Mouse (Mus musculus) kidney, adult 2 months (tissue): Measurements from ENCODE around the gene Srgap2. TPM values are rescaled to one million over a fixed set of nuclear protein-coding genes. Genes with fewer than 3 reads are reported as not detected.

Experiments
- DNase-seq: peaks from one replicate; pipeline ENCODE4 v3.0.0; 2021
- H3K27ac ChIP-seq: fragments of 200-500 bp; 2 replicates; pipeline ENCODE4 v1.5.1; 2012; ENCODE audit warnings: low read depth, low read length, control low read depth, inconsistent platforms; ENCODE audit not compliant: insufficient read depth
- H3K27me3 ChIP-seq: fragments of 200-500 bp; replicated peaks from 2 replicates; pipeline ENCODE4 v1.6.1; 2012; ENCODE audit warnings: mild to moderate bottlenecking, moderate library complexity, low read length, inconsistent platforms; ENCODE audit not compliant: control insufficient read depth, insufficient read depth
- H3K36me3 ChIP-seq: fragments of 200-500 bp; 2 replicates; pipeline ENCODE4 v1.6.1; 2012; ENCODE audit warnings: mild to moderate bottlenecking, moderate library complexity, low read length, inconsistent platforms; ENCODE audit not compliant: control insufficient read depth, insufficient read depth
- H3K4me1 ChIP-seq: fragments of 200-500 bp; 2 replicates; pipeline ENCODE4 v1.6.1; 2011; ENCODE audit warnings: low read length; ENCODE audit not compliant: control insufficient read depth, insufficient read depth
- H3K4me3 ChIP-seq: fragments of 200-500 bp; 2 replicates; pipeline ENCODE4 v1.5.1; 2011; ENCODE audit warnings: mild to moderate bottlenecking, low read depth, low read length, control low read depth; ENCODE audit not compliant: insufficient read depth
- CTCF ChIP-seq: fragments of 200-500 bp; conservative IDR thresholded peaks from 2 replicates; pipeline ENCODE4 v1.5.1; 2011; ENCODE audit warnings: low read depth, mild to moderate bottlenecking, control low read depth, low read length, moderate library complexity, mixed read lengths; ENCODE audit not compliant: insufficient read depth, insufficient read length
- POLR2A ChIP-seq: fragments of 200-500 bp; IDR thresholded peaks from one replicate; pipeline ENCODE4 v1.6.1; 2011; ENCODE audit warnings: low read depth, low read length, control low read depth
- WGBS: fragments of 180-500 bp; shearing (Covaris S2); methylation state at CpG from one replicate; pipeline ENCODE4 v1.1.7; 2018; 5-methylcytosine and 5-hydroxymethylcytosine counted together
- polyA plus RNA-seq: library from polyadenylated mRNA; depleted of rRNA; stranded (reverse); fragments of >200 nt; gene quantifications from 2 replicates; pipeline ENCODE4 v1.2.3, GENCODE M21; 2012

Srgap2 gene
- polyA plus RNA-seq, 1 experiment = 13.0 TPM

DNA sequence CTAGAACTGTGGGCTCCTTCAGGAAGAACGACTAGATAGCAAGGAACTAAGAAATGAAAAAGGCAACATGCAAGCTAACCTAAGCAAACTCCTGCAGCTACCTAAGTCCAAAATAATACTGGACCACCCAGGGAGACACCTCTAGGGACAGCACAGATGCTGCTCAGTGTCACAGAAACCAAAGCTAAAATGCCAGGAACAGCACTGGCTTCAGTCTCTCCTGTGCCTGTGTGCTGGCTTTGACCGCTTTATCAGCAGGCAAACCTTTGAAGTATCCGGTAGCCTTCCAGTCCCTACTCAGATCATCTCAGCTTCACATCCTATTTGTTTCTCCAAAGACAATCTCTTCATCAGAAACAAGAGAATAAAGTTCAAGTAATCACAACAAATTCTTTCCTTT lies 123.6 kb downstream of the Srgap2 start:
- 84% methylated on average over 3 of the region's 3 CpGs for WGBS
- DNase-seq = no peak
- Histone ChIP-seq H3K4me3 (no peak overlapping the region), H3K4me1 (no peaks in the 10 kb centered on the region), H3K36me3 (no peaks in the 10 kb centered on the region), H3K27me3 (no peaks in the 10 kb centered on the region), H3K27ac (no peak overlapping the region)
- TF ChIP-seq POLR2A (no peak), CTCF (no peak)

GRCm38 (mm10) chr1:131400844-131401243 lies 126.3 kb downstream of the Srgap2 start:
- H3K27ac ChIP-seq = no peak overlapping the region
- TF ChIP-seq POLR2A (no peak), CTCF (no peak)
- WGBS = 67% methylated on average over 3 of the region's 3 CpGs
- H3K4me1 ChIP-seq = no peaks in the 10 kb centered on the region
- DNase-seq = no peak
- H3K36me3 ChIP-seq = no peaks in the 10 kb centered on the region
- H3K4me3 ChIP-seq = no peak overlapping the region
- no peaks in the 10 kb centered on the region for H3K27me3 ChIP-seq

- DNase-seq = no peak
- Histone ChIP-seq H3K27me3 (no peaks in the 10 kb centered on the region), H3K4me1 (no peaks in the 10 kb centered on the region), H3K27ac (no peak overlapping the region), H3K4me3 (no peak overlapping the region), H3K36me3 (no peaks in the 10 kb centered on the region)
- TF ChIP-seq CTCF = no peak
- no peak for TF ChIP-seq POLR2A
These were observed 129.0 kb downstream of the Srgap2 start for GRCm38 (mm10) chr1:131398181-131398580.

GRCm38 (mm10) chr1:131384406-131384805 lies 142.7 kb downstream of the Srgap2 start:
- no peaks in the 10 kb centered on the region for H3K27me3 ChIP-seq
- H3K4me3 ChIP-seq = no peak overlapping the region
- 7% methylated on average over 3 of the region's 3 CpGs for WGBS
- H3K4me1 ChIP-seq = peaks cover 8% of the 10 kb centered on the region; the same call in 1 of the 2 replicates
- no peaks in the 10 kb centered on the region for H3K36me3 ChIP-seq
- TF ChIP-seq CTCF = no peak
- no peak for TF ChIP-seq POLR2A
- H3K27ac ChIP-seq = peak overlapping the region; percentile 71
- peak; percentile 68 for DNase-seq

DNA sequence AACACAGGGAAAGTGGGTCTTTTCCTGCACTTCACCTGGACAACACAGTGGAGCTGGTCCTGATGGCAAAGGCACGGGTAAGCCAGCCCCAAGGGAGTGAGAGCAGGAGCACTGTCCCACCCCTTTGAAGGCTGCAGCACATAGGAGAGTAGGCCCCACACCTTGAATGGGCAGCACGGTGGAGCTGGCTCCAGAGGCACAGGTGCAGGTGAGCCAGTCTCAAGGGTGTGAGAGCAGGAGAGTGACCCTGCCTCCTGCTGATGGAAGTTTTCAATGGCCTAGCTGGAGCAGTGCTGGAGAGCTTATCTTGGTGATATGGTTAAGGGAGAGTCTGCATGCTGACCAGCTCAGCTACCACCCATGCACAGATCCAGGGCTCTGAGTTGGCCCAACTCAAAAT lies 145.0 kb downstream of the Srgap2 start:
- Histone ChIP-seq H3K4me3 (no peak overlapping the region), H3K36me3 (no peaks in the 10 kb centered on the region), H3K27me3 (no peaks in the 10 kb centered on the region), H3K27ac (no peak overlapping the region), H3K4me1 (peaks cover 8% of the 10 kb centered on the region; the same call in 1 of the 2 replicates)
- TF ChIP-seq CTCF = no peak
- TF ChIP-seq POLR2A = no peak
- no peak for DNase-seq
- WGBS = 87% methylated on average over 2 of the region's 2 CpGs

DNA sequence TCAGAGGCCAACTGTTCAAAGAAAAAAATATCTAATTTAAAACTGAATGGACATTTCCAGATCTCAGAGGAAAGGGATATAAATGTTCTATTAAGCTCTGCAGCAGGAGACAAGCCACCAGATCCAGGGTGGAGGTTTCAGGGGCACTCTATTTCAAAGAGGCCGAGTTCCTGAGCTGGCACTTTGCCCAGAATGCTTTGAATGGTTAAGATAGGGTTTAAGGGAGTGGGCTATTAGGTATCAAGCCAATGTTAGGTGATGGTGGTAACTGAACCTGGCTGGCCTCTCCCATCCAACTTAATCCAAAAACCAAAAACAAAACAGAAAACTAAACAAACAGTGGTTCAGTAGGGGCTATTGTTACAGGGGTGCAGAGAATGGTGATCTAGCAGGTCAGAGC lies 146.9 kb downstream of the Srgap2 start:
- peaks cover 8% of the 10 kb centered on the region; the same call in 1 of the 2 replicates for H3K4me1 ChIP-seq
- H3K27me3 ChIP-seq = no peaks in the 10 kb centered on the region
- H3K27ac ChIP-seq = no peak overlapping the region
- H3K36me3 ChIP-seq = no peaks in the 10 kb centered on the region
- 36% methylated on average over 1 of the region's 1 CpGs for WGBS
- no peak overlapping the region for H3K4me3 ChIP-seq
- DNase-seq = peak; percentile 25
- no peak for TF ChIP-seq POLR2A
- no peak for TF ChIP-seq CTCF

GRCm38 (mm10) chr1:131378914-131379474 lies 148.2 kb downstream of the Srgap2 start:
- H3K4me1 ChIP-seq = no peaks in the 10 kb centered on the region
- no peaks in the 10 kb centered on the region for H3K36me3 ChIP-seq
- H3K27me3 ChIP-seq = no peaks in the 10 kb centered on the region
- WGBS = 59% methylated on average over 1 of the region's 1 CpGs
- TF ChIP-seq POLR2A = no peak
- TF ChIP-seq CTCF = no peak
- H3K27ac ChIP-seq = no peak overlapping the region
- no peak overlapping the region for H3K4me3 ChIP-seq
- no peak for DNase-seq
